Mouse (Mus musculus) hindbrain, embryonic 13.5 days (tissue): ENCODE measurements around the gene Tnrc18. TPM values are rescaled to one million over a fixed set of nuclear protein-coding genes. Genes with fewer than 3 reads are reported as not detected.
"Not testable (repeated sequence)": the region's sequence is repeated elsewhere in the genome, so short reads cannot be mapped to it uniquely, and the experiment has no call there.

Experiments used
- ATAC-seq: fragments of 200-750 bp; cut with Nextera tagmentation; 2 replicates; pipeline ENCODE4 v1.8.0; 2017; ENCODE audit warnings: moderate TSS enrichment; ENCODE audit not compliant: low FRiP score
- H3K27ac ChIP-seq: fragments of 300-500 bp; sonication (generic); 2 replicates; pipeline ENCODE4 v1.5.1; 2015; ENCODE audit warnings: inconsistent platforms, mild to moderate bottlenecking, moderate library complexity
- H3K27me3 ChIP-seq: fragments of 300-500 bp; sonication (generic); 2 replicates; pipeline ENCODE4 v1.6.1; 2015; ENCODE audit warnings: mild to moderate bottlenecking, inconsistent platforms
- H3K36me3 ChIP-seq: fragments of 300-500 bp; sonication (generic); 2 replicates; pipeline ENCODE4 v1.6.1; 2015; ENCODE audit warnings: mild to moderate bottlenecking, inconsistent platforms
- H3K4me1 ChIP-seq: fragments of 300-500 bp; sonication (generic); replicated peaks from 2 replicates; pipeline ENCODE4 v1.6.1; 2015; ENCODE audit warnings: inconsistent platforms
- H3K4me2 ChIP-seq: fragments of 300-500 bp; sonication (generic); 2 replicates; pipeline ENCODE4 v1.6.1; 2015; ENCODE audit warnings: inconsistent platforms, mild to moderate bottlenecking, moderate library complexity
- H3K4me3 ChIP-seq: fragments of 300-500 bp; sonication (generic); 2 replicates; pipeline ENCODE4 v1.5.1; 2015; ENCODE audit warnings: mild to moderate bottlenecking, inconsistent platforms
- H3K9ac ChIP-seq: fragments of 300-500 bp; sonication (generic); 2 replicates; pipeline ENCODE4 v1.6.1; 2015; ENCODE audit warnings: mild to moderate bottlenecking, inconsistent platforms
- H3K9me3 ChIP-seq: fragments of 300-500 bp; sonication (generic); 2 replicates; pipeline ENCODE4 v1.6.1; 2016; ENCODE audit warnings: inconsistent platforms
- WGBS: fragments of 180-500 bp; shearing (Covaris S2); methylation state at CpG from one replicate; pipeline ENCODE4 v1.1.7; 2015; 5-methylcytosine and 5-hydroxymethylcytosine counted together
- polyA plus RNA-seq: library from polyadenylated mRNA; unstranded; fragments of >200 nt; fragmentation: Nextera tagmentation; extraction: Ambion mirVana; gene quantifications from 2 replicates; pipeline ENCODE4 v1.2.1, GENCODE M21; 2015

The Tnrc18 gene
- polyA plus RNA-seq, 1 experiment from 2014 or later: 35.8 TPM

GRCm38 (mm10) chr5:142841372-142842136, 24.1 kb upstream of the Tnrc18 start:
- no peak overlapping the region for H3K4me3 ChIP-seq
- ATAC-seq: no peak
- no peaks in the 10 kb centered on the region for H3K36me3 ChIP-seq
- no peak overlapping the region for H3K4me2 ChIP-seq
- no peaks in the 10 kb centered on the region for H3K9me3 ChIP-seq
- no peak overlapping the region for H3K27ac ChIP-seq
- 0 out of 2 replicates have a peak overlapping the region, but pooled peaks have one; percentile 13 for H3K9ac ChIP-seq
- H3K27me3 ChIP-seq: no peaks in the 10 kb centered on the region
- H3K4me1 ChIP-seq: no peaks in the 10 kb centered on the region
- WGBS: 81% methylated on average over 8 of the region's 8 CpGs

- H3K27me3 ChIP-seq, H3K9ac ChIP-seq, H3K4me1 ChIP-seq, ATAC-seq, H3K36me3 ChIP-seq, H3K27ac ChIP-seq, H3K4me3 ChIP-seq, H3K4me2 ChIP-seq, H3K9me3 ChIP-seq: not testable (repeated sequence)
- 95% methylated on average over 2 of the region's 2 CpGs for WGBS
Measured at GRCm38 (mm10) chr5:142837427-142837826, 20.0 kb upstream of the Tnrc18 start.

GRCm38 (mm10) chr5:142836891-142837290, 19.4 kb upstream of the Tnrc18 start:
- H3K4me1 ChIP-seq: no peaks in the 10 kb centered on the region
- no peaks in the 10 kb centered on the region for H3K9me3 ChIP-seq
- H3K4me2 ChIP-seq: no peak overlapping the region
- 87% methylated on average over 6 of the region's 6 CpGs for WGBS
- no peaks in the 10 kb centered on the region for H3K27me3 ChIP-seq
- no peak for ATAC-seq
- no peaks in the 10 kb centered on the region for H3K36me3 ChIP-seq
- H3K4me3 ChIP-seq: no peak overlapping the region
- H3K9ac ChIP-seq: no peak overlapping the region
- H3K27ac ChIP-seq: no peak overlapping the region

GRCm38 (mm10) chr5:142833646-142834438, 16.4 kb upstream of the Tnrc18 start:
- Histone ChIP-seq H3K4me1 (no peaks in the 10 kb centered on the region), H3K9ac (no peak overlapping the region), H3K4me3 (no peak overlapping the region), H3K4me2 (no peak overlapping the region), H3K36me3 (no peaks in the 10 kb centered on the region), H3K27ac (no peak overlapping the region), H3K27me3 (no peaks in the 10 kb centered on the region), H3K9me3 (no peaks in the 10 kb centered on the region)
- no peak for ATAC-seq
- WGBS: 83% methylated on average over 8 of the region's 8 CpGs

- H3K36me3 ChIP-seq: no peaks in the 10 kb centered on the region
- no peak overlapping the region for H3K4me3 ChIP-seq
- no peak overlapping the region for H3K4me2 ChIP-seq
- H3K9ac ChIP-seq: no peak overlapping the region
- no peak overlapping the region for H3K27ac ChIP-seq
- 86% methylated on average over 4 of the region's 4 CpGs for WGBS
- H3K4me1 ChIP-seq: peaks cover 43% of the 10 kb centered on the region
- H3K9me3 ChIP-seq: no peaks in the 10 kb centered on the region
- H3K27me3 ChIP-seq: no peaks in the 10 kb centered on the region
- ATAC-seq: no peak
Measured at GRCm38 (mm10) chr5:142826131-142826530, 8.7 kb upstream of the Tnrc18 start.

GRCm38 (mm10) chr5:142825665-142826064, 8.2 kb upstream of the Tnrc18 start:
- Histone ChIP-seq H3K9ac (peak overlapping the region; percentile 39; the same call in 1 of the 2 replicates), H3K4me2 (no peak overlapping the region), H3K9me3 (no peaks in the 10 kb centered on the region), H3K36me3 (no peaks in the 10 kb centered on the region), H3K4me1 (peaks cover 43% of the 10 kb centered on the region), H3K27ac (peak overlapping the region; percentile 100), H3K27me3 (no peaks in the 10 kb centered on the region), H3K4me3 (no peak overlapping the region)
- WGBS: 79% methylated on average over 5 of the region's 5 CpGs
- ATAC-seq: no peak

GRCm38 (mm10) chr5:142824091-142824490, 6.6 kb upstream of the Tnrc18 start:
- Histone ChIP-seq H3K4me2 (peak overlapping the region; percentile 90), H3K9ac (peak overlapping the region; percentile 99), H3K27me3 (no peaks in the 10 kb centered on the region), H3K4me3 (peak overlapping the region; percentile 99), H3K4me1 (peaks cover 43% of the 10 kb centered on the region), H3K9me3 (no peaks in the 10 kb centered on the region), H3K27ac (peak overlapping the region; percentile 100), H3K36me3 (no peaks in the 10 kb centered on the region)
- no peak for ATAC-seq
- WGBS: 11% methylated on average over 6 of the region's 6 CpGs

GRCm38 (mm10) chr5:142823096-142824062, 5.9 kb upstream of the Tnrc18 start:
- WGBS: 6% methylated on average over 31 of the region's 31 CpGs
- no peaks in the 10 kb centered on the region for H3K36me3 ChIP-seq
- H3K9ac ChIP-seq: peak overlapping the region; percentile 99
- H3K4me1 ChIP-seq: peaks cover 43% of the 10 kb centered on the region
- H3K9me3 ChIP-seq: no peaks in the 10 kb centered on the region
- peak overlapping the region; percentile 99 for H3K4me3 ChIP-seq
- H3K27ac ChIP-seq: peak overlapping the region; percentile 100
- ATAC-seq: peak; percentile 12; the same call in 1 of the 2 replicates
- H3K27me3 ChIP-seq: no peaks in the 10 kb centered on the region
- peak overlapping the region; percentile 90 for H3K4me2 ChIP-seq

GRCm38 (mm10) chr5:142822286-142823095, 5.0 kb upstream of the Tnrc18 start:
- under 1% methylated on average over 36 of the region's 36 CpGs for WGBS
- ATAC-seq: no peak
- peak overlapping the region; percentile 100 for H3K27ac ChIP-seq
- H3K9me3 ChIP-seq: no peaks in the 10 kb centered on the region
- H3K27me3 ChIP-seq: no peaks in the 10 kb centered on the region
- H3K4me1 ChIP-seq: peaks cover 43% of the 10 kb centered on the region
- no peaks in the 10 kb centered on the region for H3K36me3 ChIP-seq
- H3K4me3 ChIP-seq: peak overlapping the region; percentile 99
- peak overlapping the region; percentile 90 for H3K4me2 ChIP-seq
- peak overlapping the region; percentile 99 for H3K9ac ChIP-seq

- no peak for ATAC-seq
- Histone ChIP-seq H3K4me3 (peak overlapping the region; percentile 99), H3K27me3 (no peaks in the 10 kb centered on the region), H3K9me3 (no peaks in the 10 kb centered on the region), H3K4me1 (peaks cover 43% of the 10 kb centered on the region), H3K27ac (peak overlapping the region; percentile 100), H3K36me3 (no peaks in the 10 kb centered on the region), H3K9ac (peak overlapping the region; percentile 99), H3K4me2 (peak overlapping the region; percentile 90)
- WGBS: under 1% methylated on average over 9 of the region's 9 CpGs
Measured at GRCm38 (mm10) chr5:142821974-142822285, 4.5 kb upstream of the Tnrc18 start.

- H3K4me2 ChIP-seq: peak overlapping the region; percentile 90
- peak overlapping the region; percentile 100 for H3K27ac ChIP-seq
- H3K9ac ChIP-seq: peak overlapping the region; percentile 99
- H3K9me3 ChIP-seq: no peaks in the 10 kb centered on the region
- no peaks in the 10 kb centered on the region for H3K36me3 ChIP-seq
- WGBS: under 1% methylated on average over 36 of the region's 36 CpGs
- H3K4me1 ChIP-seq: peaks cover 43% of the 10 kb centered on the region
- H3K4me3 ChIP-seq: peak overlapping the region; percentile 99
- no peaks in the 10 kb centered on the region for H3K27me3 ChIP-seq
- no peak for ATAC-seq
Measured at GRCm38 (mm10) chr5:142821266-142821973, 4.0 kb upstream of the Tnrc18 start.
